Mouse (Mus musculus) kidney, postnatal 0 days (tissue): ENCODE measurements around the gene Neto2. TPM values are rescaled to one million over a fixed set of nuclear protein-coding genes. Genes with fewer than 3 reads are reported as not detected.

ENCODE experiments used
- ATAC-seq: fragments of 200-750 bp; cut with Nextera tagmentation; replicated peaks from 2 replicates; pipeline ENCODE4 v1.8.0; 2017; ENCODE audit warnings: low read depth, moderate number of reproducible peaks, moderate TSS enrichment, moderate library complexity; ENCODE audit not compliant: low FRiP score
- DNase-seq: peaks from one replicate; pipeline ENCODE4 v3.0.0-alpha.2; 2016; ENCODE audit warnings: low spot score
- H3K27ac ChIP-seq: fragments of 300-500 bp; sonication (generic); 2 replicates; pipeline ENCODE4 v1.5.1; 2014; ENCODE audit warnings: mild to moderate bottlenecking
- H3K27me3 ChIP-seq: fragments of 300-500 bp; sonication (generic); 2 replicates; pipeline ENCODE4 v1.6.1; 2014; ENCODE audit warnings: low read length, mixed read lengths; ENCODE audit not compliant: insufficient read depth
- H3K36me3 ChIP-seq: fragments of 300-500 bp; sonication (generic); 2 replicates; pipeline ENCODE4 v1.6.1; 2014; ENCODE audit warnings: low read length, mixed read lengths; ENCODE audit not compliant: insufficient read depth
- H3K4me1 ChIP-seq: fragments of 300-500 bp; sonication (generic); replicated peaks from 2 replicates; pipeline ENCODE4 v1.6.1; 2014; ENCODE audit warnings: antibody characterized with exemption, low read length, mixed read lengths; ENCODE audit not compliant: insufficient read depth
- H3K4me2 ChIP-seq: fragments of 300-500 bp; sonication (generic); 2 replicates; pipeline ENCODE4 v1.6.1; 2014; ENCODE audit warnings: mild to moderate bottlenecking, low read length, moderate library complexity, mixed read lengths
- H3K4me3 ChIP-seq: fragments of 300-500 bp; sonication (generic); replicated peaks from 2 replicates; pipeline ENCODE4 v1.5.1; 2014; ENCODE audit warnings: low read depth, low read length
- H3K9ac ChIP-seq: fragments of 300-500 bp; sonication (generic); 2 replicates; pipeline ENCODE4 v1.6.1; 2014; ENCODE audit warnings: low read depth, low read length
- H3K9me3 ChIP-seq: fragments of 300-500 bp; sonication (generic); replicated peaks from 2 replicates; pipeline ENCODE4 v1.6.1; 2016; ENCODE audit warnings: low read length, inconsistent platforms, mixed read lengths
- CTCF ChIP-seq: IDR thresholded peaks from 2 replicates; pipeline ENCODE4 v1.5.1; 2016; ENCODE audit warnings: antibody characterized with exemption, low read depth, mild to moderate bottlenecking, moderate library complexity
- WGBS: fragments of 180-500 bp; shearing (Covaris S2); extraction: QIAGEN DNeasy Blood & Tissue Kit; methylation state at CpG from one replicate; pipeline ENCODE4 v1.1.7; 2014; 5-methylcytosine and 5-hydroxymethylcytosine counted together
- microRNA-seq: library from miRNA; unstranded; fragments of <30 nt; microRNA quantifications from one replicate; pipeline ENCODE4, GENCODE M21; 2016
- polyA plus RNA-seq: library from polyadenylated mRNA; unstranded; fragments of >200 nt; fragmentation: Nextera tagmentation; extraction: Ambion mirVana; gene quantifications from 2 replicates; pipeline ENCODE4 v1.2.1, GENCODE M21; 2015

Gene Neto2
- polyA plus RNA-seq, 1 experiment from 2014 or later = 10.6 TPM

- H3K4me3 ChIP-seq = no peak overlapping the region
- H3K9ac ChIP-seq = no peak overlapping the region
- H3K4me1 ChIP-seq = no peaks in the 10 kb centered on the region
- ATAC-seq (no peak), DNase-seq (no peak)
- no peaks in the 10 kb centered on the region for H3K27me3 ChIP-seq
- no peak for TF ChIP-seq CTCF
- 78% methylated on average over 2 of the region's 2 CpGs for WGBS
- H3K9me3 ChIP-seq = no peaks in the 10 kb centered on the region
- no peak overlapping the region for H3K27ac ChIP-seq
- H3K36me3 ChIP-seq = no peaks in the 10 kb centered on the region
- no peak overlapping the region for H3K4me2 ChIP-seq
These were observed 112.1 kb downstream of the Neto2 start for GRCm38 (mm10) chr8:85588596-85588995.

Small RNA genes lying within 50 kb of the gene (microRNA-seq; reads per million reads assigned to microRNA genes)
- not detected for gene Mir8109

Other genes starting within 250 kb of the Neto2 start
- 10.6 and 11.7 TPM in 2 replicates for gene Gpt2, start 208.3 kb downstream of the Neto2 start, polyA plus RNA-seq
- gene Dnaja2, start 145.6 kb downstream of the Neto2 start, polyA plus RNA-seq = 143 and 155 TPM in 2 replicates
- 86.5 and 88.1 TPM in 2 replicates for gene Itfg1, start 140.0 kb upstream of the Neto2 start, polyA plus RNA-seq
- 43.3 and 44.8 TPM in 2 replicates for gene Phkb, start 140.0 kb upstream of the Neto2 start, polyA plus RNA-seq